Mouse (Mus musculus) thymus, postnatal 36 days (tissue): Measurements from ENCODE around the gene Cep112.
"Not testable (repeated sequence)": the region's sequence is repeated elsewhere in the genome, so short reads cannot be mapped to it uniquely, and the experiment has no call there.

Experiments used
- DNase-seq, 2 experiments: peaks; one replicate each; pipeline ENCODE4 v3.0.0; 2022; ENCODE audit warnings: mixed read lengths in 2 of 2

Cep112 gene

DNA sequence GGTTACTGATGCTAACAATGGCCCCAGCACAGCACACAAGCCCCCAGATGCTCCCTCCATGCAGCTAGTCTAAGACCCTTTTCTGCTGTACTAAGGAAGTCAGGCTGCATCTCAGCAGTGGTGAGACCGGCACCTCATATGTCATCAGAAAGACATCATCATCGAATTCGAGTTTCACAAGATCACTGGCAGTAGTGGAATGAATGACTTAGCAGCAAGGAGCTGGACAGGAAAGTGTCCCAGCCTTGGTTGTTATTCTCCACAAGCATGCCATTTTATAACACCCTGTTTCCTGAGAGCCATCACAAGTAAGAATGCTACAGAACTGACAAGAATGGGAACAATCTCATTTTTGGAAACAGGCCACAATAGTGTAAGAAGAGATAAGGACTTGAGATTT, 381.0 kb downstream of the Cep112 start:
- no peak for DNase-seq

DNA sequence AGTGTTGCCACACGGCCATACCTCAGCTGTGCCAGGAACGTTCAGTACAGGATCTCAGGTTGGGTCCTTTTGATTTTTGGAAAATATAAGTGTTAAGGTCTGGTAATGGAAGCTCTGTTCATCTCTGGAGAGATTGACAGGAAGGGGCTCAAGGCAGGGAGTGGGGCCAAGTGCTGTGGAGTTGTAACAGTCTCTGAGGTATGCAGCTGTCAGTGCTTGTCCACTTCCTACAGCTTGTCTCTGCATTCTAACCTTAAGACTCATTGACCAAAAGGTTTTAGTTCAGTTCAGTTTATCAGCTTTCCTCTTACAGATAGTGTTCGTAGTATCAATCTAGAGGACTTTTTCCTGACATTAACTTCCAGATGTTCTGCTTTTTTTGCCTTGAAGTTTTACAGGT, 384.6 kb downstream of the Cep112 start:
- DNase-seq: no peak

DNA sequence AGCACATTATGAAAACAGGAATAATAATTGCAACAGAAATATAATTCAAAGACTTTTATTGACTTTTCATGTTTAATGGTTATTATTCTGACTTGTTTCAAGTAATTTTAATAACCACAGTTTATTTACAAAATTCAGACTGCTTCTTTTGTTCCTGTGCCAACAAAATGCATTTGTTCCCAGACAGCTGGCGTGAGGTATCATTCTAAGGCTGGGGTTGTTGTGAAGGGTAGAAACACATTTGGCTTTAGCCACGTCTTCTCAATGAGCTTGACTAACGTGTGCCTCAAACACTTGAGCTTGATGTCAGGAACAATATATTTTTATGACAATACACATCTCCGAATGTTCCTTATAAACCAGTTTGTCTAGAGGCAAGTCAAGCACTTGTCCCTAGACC, 396.8 kb downstream of the Cep112 start:
- no peak for DNase-seq

DNA sequence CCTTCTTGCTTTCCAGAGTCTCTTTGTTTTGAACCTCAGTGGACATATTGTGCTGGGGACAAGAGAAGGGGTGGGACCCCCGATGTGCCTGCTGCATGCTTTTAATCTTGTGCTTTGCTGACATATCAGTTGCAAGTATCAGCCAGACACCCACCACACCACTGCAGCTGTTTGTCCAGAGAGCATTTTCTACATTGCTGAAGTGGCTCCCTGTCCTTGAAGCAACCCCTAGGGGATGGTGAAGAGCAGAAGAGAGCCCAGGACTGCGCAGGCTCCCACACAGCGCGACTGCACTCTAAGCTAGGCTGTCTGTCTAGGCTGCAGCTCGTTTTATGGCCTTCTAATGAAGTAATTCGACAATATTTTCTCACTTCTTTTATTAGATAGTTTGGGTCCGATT, 397.3 kb downstream of the Cep112 start:
- DNase-seq: no peak

DNA sequence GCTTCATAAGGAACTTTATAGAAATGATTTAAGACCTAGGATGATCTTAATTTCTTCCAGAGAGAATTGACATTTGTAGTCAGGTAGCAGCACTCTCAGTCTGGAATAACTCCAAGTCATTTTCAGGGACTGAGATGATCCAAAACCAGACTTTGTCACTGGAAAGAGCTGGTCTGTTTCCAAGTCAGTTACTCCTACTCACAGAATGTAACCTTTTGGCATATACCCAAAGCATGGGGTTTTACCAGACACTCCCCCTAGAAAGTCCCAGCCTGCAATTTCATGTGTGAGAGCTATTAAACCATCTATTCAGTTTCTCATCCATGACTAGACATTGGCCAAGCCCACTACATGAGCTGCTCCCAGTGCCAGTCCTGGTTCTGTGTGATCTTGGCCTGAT, 402.3 kb downstream of the Cep112 start:
- DNase-seq: no peak

DNA sequence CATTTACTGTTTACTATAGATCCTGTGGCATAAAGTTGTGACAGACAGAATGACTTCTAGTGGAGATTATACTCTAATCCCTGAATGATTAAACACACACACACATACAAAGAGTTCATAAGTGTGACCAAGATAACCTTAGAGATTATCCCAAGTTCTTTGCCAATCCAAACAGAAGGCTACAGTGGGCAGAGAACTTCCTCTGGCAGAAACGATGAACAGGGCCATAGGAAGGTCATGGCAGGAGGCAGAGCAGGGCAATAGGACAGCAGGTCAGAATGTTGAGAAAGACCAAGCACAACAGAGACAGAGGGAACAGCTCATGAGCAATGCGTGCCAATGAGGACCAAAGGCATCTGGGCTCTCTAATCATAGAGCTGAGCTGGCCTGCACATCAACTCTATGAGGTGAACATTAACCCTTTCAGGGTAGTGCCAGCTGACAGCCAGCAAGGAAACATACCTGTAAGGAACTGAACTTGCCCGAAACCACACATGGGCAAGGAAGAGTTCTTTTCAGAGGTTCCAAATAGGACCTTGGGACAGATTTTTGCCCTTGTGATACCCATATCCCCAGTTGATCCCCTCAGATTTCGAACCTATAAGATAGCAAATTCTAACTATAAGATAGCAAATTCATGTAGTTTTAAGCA, 403.5 kb downstream of the Cep112 start:
- no peak for DNase-seq

DNA sequence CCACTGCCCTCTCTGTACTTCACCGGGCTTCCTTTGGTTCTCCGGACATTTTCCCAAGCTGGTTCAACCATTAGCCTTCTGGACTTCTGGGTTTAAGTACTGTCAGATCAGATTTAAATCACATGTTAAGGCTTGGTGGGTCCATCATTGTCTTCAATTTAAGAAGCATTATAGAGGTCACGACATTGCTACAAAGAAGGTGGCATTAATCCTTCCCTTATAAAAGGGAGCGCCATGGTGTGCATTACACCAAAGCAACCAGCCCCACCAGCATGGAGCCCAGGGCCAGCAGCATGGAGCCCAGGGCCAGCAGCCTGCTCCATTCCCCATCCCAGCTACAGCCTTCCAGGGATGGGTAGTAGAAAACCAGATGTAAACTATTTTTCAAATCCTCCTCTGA, 411.7 kb downstream of the Cep112 start:
- DNase-seq: no peak

DNA sequence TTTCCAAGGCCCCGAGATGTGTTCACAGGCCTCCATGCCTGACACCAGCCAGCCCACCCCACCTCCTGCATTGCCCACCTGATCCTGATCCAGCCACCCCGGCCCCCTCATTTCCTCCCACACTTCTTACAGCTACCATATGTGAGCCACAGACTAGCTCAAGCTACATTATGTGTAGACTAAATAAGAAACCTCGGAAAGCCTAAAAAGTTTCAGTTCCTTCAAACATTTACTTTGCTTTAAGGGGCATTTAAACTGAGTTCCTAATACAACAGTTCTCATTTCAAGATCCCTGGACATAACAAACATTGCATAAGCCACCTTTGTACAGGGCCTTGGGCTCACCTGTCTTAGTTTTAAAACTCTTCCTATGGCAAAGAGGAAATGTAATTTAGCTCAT, 415.2 kb downstream of the Cep112 start:
- no peak for DNase-seq

DNA sequence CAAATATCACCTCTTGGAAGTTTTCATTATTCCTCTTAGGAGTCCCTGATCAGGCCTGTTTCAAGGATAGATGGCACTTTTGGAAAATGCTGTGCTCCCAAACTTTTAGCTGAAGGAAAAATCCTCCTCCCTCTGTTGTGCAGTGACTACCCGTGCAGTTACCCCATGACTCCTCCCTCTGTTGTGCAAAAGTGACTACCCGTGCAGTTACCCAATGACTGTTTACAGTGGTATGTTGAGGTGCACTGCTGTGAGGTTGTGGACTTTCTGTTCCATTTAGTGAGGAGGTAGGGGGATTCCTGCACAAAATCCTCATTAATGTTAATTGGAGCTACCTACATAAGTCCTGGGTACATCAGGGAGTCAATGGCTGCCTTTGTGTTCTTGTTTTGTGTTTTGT, 417.8 kb downstream of the Cep112 start:
- no peak for DNase-seq

DNA sequence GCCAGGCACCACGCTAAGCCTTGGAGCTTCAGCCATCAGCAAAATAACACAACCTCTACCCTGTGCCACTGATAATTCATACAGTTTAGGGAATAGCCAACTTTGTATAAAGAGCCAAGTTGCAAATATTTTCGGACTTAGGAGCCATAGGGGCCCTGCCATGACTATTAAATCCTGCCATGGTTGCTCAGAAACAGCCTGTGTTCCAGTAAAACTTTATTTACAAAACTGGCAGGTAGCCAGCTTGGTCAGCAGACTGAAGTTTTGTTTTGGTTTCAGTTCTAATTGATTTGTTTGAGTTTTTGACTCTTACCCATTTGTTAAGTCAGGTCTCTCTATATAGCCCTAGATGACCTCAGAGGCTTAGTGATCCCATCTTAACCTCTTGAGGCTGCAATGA, 421.0 kb downstream of the Cep112 start:
- DNase-seq: no peak

DNA sequence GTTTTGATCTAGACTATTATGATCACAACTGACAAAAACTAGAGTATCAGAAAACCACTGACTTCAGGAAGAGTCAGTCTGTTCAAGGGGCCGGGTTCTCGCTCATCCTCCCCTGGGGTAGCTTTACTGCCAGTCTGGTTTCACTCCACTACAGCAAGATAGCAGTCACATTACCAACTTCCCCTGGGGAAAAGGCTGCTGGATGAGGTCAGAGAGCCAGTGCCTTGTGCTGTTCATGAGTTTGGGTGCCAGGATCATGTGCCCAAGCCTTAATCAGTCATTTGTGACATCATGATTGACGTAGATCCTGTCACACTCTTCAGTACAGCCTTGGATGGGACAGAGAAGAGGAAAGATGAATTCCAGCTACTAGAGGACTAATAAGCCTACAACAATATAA, 421.5 kb downstream of the Cep112 start:
- no peak for DNase-seq

DNA sequence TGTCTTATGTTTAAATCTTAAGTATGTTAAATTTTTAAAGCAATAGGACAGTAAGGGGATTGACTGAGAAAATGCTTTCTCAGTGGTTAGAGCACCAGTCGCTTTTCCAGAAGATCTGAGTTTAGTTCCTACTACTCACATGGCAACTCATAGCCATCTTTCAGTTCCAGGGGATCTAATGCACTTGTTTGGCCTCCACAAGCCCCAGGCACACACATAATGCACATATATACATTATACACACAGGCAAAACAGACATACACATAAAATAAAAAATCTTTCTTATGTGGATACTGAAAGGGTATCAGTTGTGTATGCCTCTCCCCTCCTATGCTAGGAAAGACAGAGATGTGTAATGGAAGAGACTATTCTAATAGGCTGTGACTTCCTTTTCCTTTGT, 426.8 kb downstream of the Cep112 start:
- DNase-seq: no peak

DNA sequence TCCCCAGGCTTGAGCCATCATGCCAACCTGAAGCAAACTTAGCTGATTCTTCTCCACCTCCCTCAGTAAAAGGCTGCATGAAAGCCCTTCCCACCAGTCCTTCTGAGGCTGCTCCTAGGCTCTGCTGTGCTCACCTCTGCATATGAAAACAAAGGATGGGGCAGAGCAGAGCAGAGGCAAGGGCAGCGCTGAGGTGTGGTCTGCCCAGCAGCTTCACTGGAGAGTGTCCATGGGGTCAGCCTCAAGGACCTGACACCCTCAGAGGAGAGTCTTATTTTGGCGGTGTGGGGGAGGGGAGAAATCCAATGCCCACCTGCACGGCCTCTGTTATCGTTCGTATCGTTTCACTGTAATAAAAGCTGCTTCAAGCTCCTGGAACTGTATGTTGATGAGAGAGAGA, 432.3 kb downstream of the Cep112 start:
- no peak for DNase-seq

DNA sequence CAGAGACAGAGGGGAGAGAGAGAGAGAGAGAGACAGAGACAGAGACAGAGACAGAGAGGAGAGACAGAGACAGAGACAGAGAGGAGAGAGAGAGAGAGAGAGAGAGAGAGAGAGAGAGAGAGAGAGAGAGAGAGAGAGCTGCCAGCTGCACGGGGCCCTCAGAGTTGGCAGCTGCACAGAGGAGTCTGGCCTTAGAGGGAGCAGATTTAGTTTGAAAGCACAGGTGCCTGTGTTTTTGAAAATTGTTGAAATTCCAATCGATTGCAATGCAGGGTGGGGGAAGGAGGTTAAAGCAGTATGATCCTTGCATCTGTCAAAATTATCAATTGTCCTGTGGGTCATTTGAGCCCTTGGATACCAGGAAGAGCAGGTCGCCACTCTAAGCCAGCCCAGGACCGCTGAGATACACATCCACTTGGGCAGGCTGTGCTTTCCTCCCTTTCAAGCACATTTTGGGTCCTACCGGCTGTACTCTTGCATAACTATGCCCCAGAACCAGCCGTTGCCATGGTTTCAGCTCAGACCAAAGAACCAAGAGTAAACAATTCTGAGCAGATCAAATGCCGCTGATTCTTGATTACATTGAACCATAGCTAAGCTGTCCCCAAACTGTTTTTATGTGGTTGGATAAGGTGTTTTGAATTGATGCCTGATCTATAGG, 432.8 kb downstream of the Cep112 start:
- DNase-seq: no peak

DNA sequence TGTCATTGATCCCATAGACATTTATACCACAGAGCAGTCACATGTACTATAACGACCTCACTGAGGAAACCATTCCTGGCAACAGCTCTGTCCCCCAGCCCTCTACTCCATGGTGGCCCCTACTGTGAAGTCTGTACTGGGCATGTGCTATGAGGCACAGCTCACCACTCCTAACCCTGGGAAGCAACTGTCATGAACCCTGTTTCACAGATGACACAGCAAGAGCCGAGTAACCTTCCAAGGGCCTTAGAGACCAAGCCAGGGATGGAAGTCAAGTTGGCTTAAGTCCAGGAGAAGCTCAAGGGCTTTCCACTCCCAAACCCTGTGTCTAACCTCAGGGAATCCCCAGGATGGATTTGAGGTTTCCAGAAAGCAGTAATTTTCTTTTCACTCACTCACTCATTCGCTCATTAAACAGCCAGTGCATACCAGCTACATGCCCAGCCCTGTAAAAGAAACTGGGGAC, 433.4 kb downstream of the Cep112 start:
- DNase-seq: no peak

DNA sequence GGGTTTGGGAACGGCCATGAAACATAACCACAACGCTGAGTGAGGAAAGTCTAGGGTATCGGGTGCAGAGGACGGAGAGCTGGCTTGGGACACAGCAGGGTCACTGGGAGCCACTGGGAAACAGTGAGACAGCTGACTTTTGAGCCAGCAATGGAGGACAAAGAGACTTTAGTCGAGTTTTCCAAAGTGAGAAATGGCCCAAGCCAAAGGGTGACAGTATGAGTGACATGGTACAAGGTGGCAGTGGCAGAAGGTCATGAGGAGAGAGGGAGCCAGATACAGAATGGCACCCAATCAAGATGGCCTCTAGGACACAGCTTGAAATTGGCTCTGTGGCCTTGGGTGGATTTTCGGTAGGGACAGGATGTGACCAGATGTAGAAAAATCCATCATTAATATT, 433.9 kb downstream of the Cep112 start:
- no peak for DNase-seq

DNA sequence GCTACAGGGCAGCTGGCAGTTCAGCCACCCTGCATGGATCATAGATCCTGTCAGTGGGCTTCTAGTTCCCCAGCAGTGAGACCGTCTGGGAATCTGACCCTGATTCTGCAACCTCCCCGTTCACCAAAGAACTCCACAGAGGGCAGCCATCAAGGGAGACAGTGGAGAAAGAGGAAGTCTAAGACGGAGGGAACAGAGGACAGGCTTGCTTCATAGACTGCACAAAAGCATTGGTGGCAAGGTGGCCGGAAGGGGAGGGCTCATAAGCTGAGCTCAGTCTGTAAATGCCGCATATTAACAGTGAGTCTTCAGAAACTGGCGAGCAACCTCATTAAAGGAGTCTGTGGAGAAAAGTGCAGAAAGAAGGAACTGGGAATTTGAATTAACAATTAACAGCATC, 437.4 kb downstream of the Cep112 start:
- no peak for DNase-seq

DNA sequence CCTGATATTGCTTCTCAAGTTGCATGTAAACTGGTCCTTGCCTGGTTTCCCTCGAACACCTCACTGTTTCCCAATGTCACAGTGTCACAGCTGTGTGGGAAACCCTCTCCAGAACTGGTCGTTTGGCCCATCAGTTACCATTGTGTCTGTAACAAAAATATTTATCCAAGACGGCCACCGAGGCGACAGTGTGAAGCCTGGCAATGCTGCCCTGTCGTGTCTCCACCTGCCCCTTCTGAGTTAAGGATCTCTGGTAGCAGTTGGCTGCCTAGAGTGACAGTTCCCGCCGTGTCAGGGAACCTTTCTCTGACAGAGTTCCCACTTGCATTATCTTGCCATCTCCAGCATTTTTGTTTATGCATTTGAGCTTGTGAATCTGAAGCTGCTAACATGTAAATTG, 440.8 kb downstream of the Cep112 start:
- DNase-seq: no peak

DNA sequence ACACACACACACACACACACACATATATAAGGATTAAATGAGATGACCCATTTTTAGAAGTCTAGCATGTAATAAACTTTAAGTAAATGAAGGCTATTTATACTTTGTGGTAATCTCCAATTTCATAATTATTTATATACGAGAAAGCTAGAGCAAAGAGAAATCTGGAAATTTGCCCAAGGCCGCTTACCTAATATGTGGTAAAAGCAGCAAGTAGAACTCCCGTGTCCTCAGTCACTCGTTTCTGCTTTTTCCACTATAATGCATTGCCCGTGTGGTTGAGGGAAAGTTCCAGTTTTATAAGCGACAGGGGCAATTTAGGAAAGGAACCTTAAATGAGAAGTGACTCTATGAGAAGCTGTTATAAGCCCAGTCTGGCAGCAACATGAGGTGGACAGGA, 442.5 kb downstream of the Cep112 start:
- no peak for DNase-seq

DNA sequence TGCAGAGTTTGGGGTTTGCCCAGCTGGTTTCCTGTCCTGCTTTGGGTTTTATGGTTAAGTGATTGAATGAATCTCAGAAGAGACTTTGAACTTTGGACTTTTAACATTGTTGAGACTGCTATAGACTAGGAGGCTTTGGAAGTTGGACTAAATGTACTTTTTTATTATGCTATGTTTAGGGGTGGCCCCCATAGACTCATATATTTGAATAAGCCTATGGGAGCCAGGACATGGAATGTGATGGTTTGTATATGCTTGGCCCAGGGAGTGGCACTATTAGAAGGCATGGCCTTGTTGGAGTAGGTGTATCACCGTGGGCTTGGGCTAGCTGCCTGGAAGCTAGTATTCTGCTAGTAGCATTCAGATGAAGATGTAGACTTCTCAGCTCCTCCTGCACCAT, 446.3 kb downstream of the Cep112 start:
- DNase-seq: not testable (repeated sequence)

DNA sequence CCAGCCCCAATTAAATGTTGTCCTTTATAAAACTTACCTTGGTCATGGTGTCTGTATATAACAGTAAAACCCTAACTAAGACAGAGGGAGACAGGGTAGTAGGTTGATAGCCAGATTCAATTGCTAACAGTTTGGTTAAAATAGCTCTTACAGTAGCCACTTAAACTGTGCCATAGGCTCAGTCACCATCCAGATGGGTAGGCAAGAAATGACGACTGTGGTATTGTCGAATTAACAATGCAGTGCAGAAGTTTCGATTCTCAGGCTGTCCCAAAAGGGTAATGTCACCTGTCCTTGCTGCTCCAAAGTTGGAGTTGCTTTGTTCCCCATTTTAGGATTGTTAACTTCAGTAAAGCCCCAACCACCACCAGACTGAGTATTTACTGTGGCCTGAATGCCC, 446.8 kb downstream of the Cep112 start:
- DNase-seq: no peak

DNA sequence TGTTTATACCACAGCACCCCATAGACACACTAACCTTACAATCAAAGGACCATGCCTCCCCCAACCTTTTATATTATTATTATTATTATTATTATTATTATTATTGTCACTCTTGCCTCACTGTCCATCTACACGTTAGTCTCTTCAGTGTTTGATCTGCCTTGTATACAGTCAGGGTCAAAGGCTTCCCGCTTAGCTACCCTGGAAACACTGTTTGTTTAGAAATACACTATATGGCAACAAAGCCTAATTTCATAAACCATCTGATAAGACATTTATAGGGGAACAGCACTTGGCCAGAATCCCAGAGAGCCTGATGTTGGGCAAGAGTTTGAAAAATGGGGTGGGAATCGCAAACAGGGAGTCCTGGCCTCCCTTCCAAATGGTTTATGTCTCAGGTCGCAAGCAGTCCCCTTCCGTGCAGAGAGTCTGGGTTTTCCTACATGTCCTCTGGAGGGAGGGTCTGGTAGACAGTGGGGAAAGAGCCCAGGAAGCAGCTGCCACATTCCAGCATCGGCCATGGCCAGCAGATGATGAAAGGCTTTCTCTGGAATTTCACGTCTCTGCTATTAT, 451.7 kb downstream of the Cep112 start:
- DNase-seq: no peak

DNA sequence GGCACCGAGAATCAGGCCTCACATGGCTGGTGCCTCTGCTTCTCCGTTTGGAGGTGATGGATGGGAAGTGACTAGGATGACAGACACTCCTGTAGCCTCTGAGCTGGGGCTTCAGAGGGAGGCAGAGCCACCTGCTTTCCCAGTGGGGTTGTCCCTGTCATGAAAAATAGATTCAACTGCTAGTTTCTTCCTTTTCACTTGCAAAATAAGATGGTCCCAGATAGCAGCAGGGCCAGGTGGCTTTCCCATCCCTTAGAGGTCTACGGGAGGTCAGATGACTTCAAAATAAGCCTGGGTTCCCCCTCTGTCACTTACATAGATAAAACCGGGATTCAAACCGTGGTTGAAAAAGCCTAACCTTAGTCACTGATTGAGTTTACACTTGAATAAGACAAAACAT, 452.5 kb downstream of the Cep112 start:
- no peak for DNase-seq

DNA sequence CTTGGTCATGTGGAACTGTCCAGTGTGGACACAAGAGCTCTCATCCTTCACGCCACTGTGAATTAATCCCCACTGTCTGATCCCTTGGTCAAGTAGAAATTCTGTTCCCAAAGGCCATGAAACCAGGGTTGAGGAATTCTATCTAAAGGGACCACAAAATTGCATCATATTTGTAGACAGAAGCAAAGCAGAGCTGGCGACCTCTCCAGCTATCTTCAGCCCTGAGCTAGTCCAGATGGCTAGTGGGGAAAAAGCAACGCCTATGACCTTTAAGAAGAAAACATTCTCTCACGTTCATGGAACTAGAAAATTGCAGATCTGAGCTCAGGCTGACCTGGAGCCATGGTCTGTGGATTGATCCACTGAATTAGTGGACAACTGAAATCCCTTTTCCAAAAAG, 455.6 kb downstream of the Cep112 start:
- DNase-seq: no peak

DNA sequence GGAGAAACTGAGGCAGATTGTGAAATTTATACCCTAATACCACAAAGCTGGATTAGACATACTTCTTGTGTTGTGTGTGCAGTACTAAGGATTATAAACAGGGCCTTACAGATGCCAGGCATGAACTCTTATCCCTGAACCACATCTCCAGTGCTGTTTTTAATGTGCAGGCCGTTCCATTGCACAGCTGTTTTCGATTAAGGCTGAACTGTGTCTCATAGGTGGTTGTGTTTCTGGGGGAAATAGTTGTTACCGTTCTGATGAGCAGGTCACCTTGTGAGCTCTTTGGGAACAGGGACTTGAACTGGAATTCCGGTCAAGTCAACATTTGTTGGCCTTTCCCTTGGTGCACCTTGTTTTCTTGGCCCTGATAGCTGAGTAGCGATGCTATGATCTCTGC, 456.7 kb downstream of the Cep112 start:
- DNase-seq: no peak
